Mouse (Mus musculus) CH12.LX (cell line): ENCODE measurements around the gene Tmem117. TPM values are rescaled to one million over a fixed set of nuclear protein-coding genes. Genes with fewer than 3 reads are reported as not detected.

ENCODE experiments used
- DNase-seq: peaks from one replicate; pipeline ENCODE4 v3.0.0-alpha.2; 2013; ENCODE audit errors: extremely low read depth
- H3K27ac ChIP-seq: 2 replicates; pipeline ENCODE4 v1.5.1; 2012; ENCODE audit warnings: low read depth, mild to moderate bottlenecking, control low read depth, moderate library complexity; ENCODE audit not compliant: insufficient read depth
- H3K27me3 ChIP-seq: replicated peaks from 2 replicates; pipeline ENCODE3; 2012; ENCODE audit warnings: inconsistent platforms
- H3K36me3 ChIP-seq, 2 experiments: replicated peaks in 1 of 2; 2 replicates each; pipeline versions ENCODE3 to v1.6.1; 2012; ENCODE audit warnings: inconsistent platforms in 1 of 2, low read length in 1 of 2, mild to moderate bottlenecking in 1 of 2, mixed read lengths in 1 of 2, moderate library complexity in 1 of 2; ENCODE audit not compliant: control insufficient read depth in 1 of 2, insufficient read depth in 1 of 2
- H3K4me1 ChIP-seq, 2 experiments: 2 replicates each; pipeline ENCODE4 v1.6.1; 2012; ENCODE audit warnings: inconsistent platforms in 1 of 2, moderate library complexity in 1 of 2; ENCODE audit not compliant: insufficient read depth in 2 of 2, control insufficient read depth in 1 of 2
- H3K4me2 ChIP-seq: 2 replicates; pipeline ENCODE4 v1.6.1; 2012; ENCODE audit warnings: low read depth, mild to moderate bottlenecking, control low read depth; ENCODE audit not compliant: poor library complexity, insufficient read depth, severe bottlenecking
- H3K4me3 ChIP-seq, 3 experiments: fragments of 150-350 bp in 1 of 3; sonication (generic) in 1 of 3; replicated peaks in 1 of 3; 2 replicates each; pipeline versions ENCODE3 to v1.5.1; 2011 to 2012; ENCODE audit warnings: low read depth in 2 of 3, low read length in 2 of 3, mild to moderate bottlenecking in 2 of 3, moderate library complexity in 2 of 3, control low read depth in 1 of 3, improper control_type of control experiment in 1 of 3, inconsistent platforms in 1 of 3, mixed read lengths in 1 of 3; ENCODE audit not compliant: poor library complexity in 1 of 3
- H3K79me2 ChIP-seq: replicated peaks from 2 replicates; pipeline ENCODE4 v1.6.1; 2012; ENCODE audit warnings: mild to moderate bottlenecking, moderate library complexity; ENCODE audit not compliant: control insufficient read depth, poor library complexity, insufficient read depth, severe bottlenecking; ENCODE audit errors: extremely low read depth
- H3K9ac ChIP-seq: 2 replicates; pipeline ENCODE4 v1.6.1; 2012; ENCODE audit warnings: low read depth, mild to moderate bottlenecking, control low read depth, moderate library complexity; ENCODE audit not compliant: insufficient read depth
- H3K9me3 ChIP-seq: replicated peaks from 2 replicates; pipeline ENCODE3; 2012; ENCODE audit warnings: low read length, inconsistent platforms, mixed read lengths
- CHD1 ChIP-seq: IDR thresholded peaks from 2 replicates; pipeline ENCODE4 v1.6.1; 2012; ENCODE audit warnings: low read depth, low read length, improper control_type of control experiment, inconsistent platforms
- CHD2 ChIP-seq: IDR thresholded peaks from 2 replicates; pipeline ENCODE4 v1.6.1; 2011; ENCODE audit warnings: low read length, improper control_type of control experiment
- CTCF ChIP-seq, 2 experiments: IDR thresholded peaks in 1 of 2; conservative IDR thresholded peaks in 1 of 2; 2 replicates each; pipeline ENCODE4 v1.5.1; 2011 to 2012; ENCODE audit warnings: low read depth in 2 of 2, low read length in 2 of 2, improper control_type of control experiment in 1 of 2, inconsistent platforms in 1 of 2, mild to moderate bottlenecking in 1 of 2, moderate library complexity in 1 of 2
- ELF1 ChIP-seq: IDR thresholded peaks from 2 replicates; pipeline ENCODE4 v1.6.1; 2014; ENCODE audit warnings: low read depth, mild to moderate bottlenecking, inconsistent platforms, low read length, improper control_type of control experiment
- GABPA ChIP-seq: IDR thresholded peaks from 2 replicates; pipeline ENCODE4 v1.6.1; 2012; ENCODE audit warnings: low read depth, low read length, improper control_type of control experiment, inconsistent platforms; ENCODE audit not compliant: insufficient replicate concordance
- HCFC1 ChIP-seq: IDR thresholded peaks from 2 replicates; pipeline ENCODE4 v1.6.1; 2012; ENCODE audit warnings: low read depth, mild to moderate bottlenecking, inconsistent platforms, low read length, improper control_type of control experiment
- JUN ChIP-seq: IDR thresholded peaks from 2 replicates; pipeline ENCODE4 v1.6.1; 2011; ENCODE audit warnings: low read depth, mild to moderate bottlenecking, low read length, improper control_type of control experiment, moderate library complexity; ENCODE audit not compliant: insufficient read depth
- MAX ChIP-seq: IDR thresholded peaks from 2 replicates; pipeline ENCODE4 v1.6.1; 2011; ENCODE audit warnings: low read length, improper control_type of control experiment
- MAZ ChIP-seq: IDR thresholded peaks from 2 replicates; pipeline ENCODE4 v1.6.1; 2012; ENCODE audit warnings: low read depth, mild to moderate bottlenecking, inconsistent platforms, low read length, improper control_type of control experiment, moderate library complexity
- MXI1 ChIP-seq: IDR thresholded peaks from 2 replicates; pipeline ENCODE4 v1.6.1; 2011; ENCODE audit warnings: mild to moderate bottlenecking, low read depth, low read length, improper control_type of control experiment
- MYC ChIP-seq: IDR thresholded peaks from 2 replicates; pipeline ENCODE4 v1.6.1; 2011; ENCODE audit warnings: low read depth, mild to moderate bottlenecking, improper control_type of control experiment, low read length
- POLR2A ChIP-seq: IDR thresholded peaks from 2 replicates; pipeline ENCODE4 v1.6.1; 2011; ENCODE audit warnings: low read depth, mild to moderate bottlenecking, improper control_type of control experiment, low read length
- POLR2AphosphoS2 ChIP-seq: IDR thresholded peaks from 2 replicates; pipeline ENCODE4 v1.6.1; 2011; ENCODE audit warnings: low read depth, low read length, improper control_type of control experiment
- RAD21 ChIP-seq: IDR thresholded peaks from 2 replicates; pipeline ENCODE4 v1.6.1; 2011; ENCODE audit warnings: low read depth, mild to moderate bottlenecking, low read length, improper control_type of control experiment, moderate library complexity
- SIN3A ChIP-seq: IDR thresholded peaks from 2 replicates; pipeline ENCODE4 v1.6.1; 2012; ENCODE audit warnings: low read length, improper control_type of control experiment, inconsistent platforms
- SMC3 ChIP-seq: IDR thresholded peaks from 2 replicates; pipeline ENCODE4 v1.6.1; 2011; ENCODE audit warnings: low read depth, low read length, improper control_type of control experiment
- TCF12 ChIP-seq: IDR thresholded peaks from 2 replicates; pipeline ENCODE4 v1.6.1; 2014; ENCODE audit warnings: low read depth, mild to moderate bottlenecking, inconsistent platforms, low read length, improper control_type of control experiment
- UBTF ChIP-seq: IDR thresholded peaks from 2 replicates; pipeline ENCODE4 v1.6.1; 2012; ENCODE audit warnings: low read depth, mild to moderate bottlenecking, inconsistent platforms, low read length, improper control_type of control experiment, moderate library complexity
- USF2 ChIP-seq: conservative IDR thresholded peaks from 2 replicates; pipeline ENCODE4 v1.6.1; 2011; ENCODE audit warnings: low read depth, low read length, improper control_type of control experiment
- ZMIZ1 ChIP-seq: IDR thresholded peaks from 2 replicates; pipeline ENCODE4 v1.6.1; 2012; ENCODE audit warnings: low read depth, mild to moderate bottlenecking, inconsistent platforms, low read length, improper control_type of control experiment
- dilution Hi-C: fragments of 300-500 bp; cut with MboI; formaldehyde crosslinking; loops from 2 replicates; pipeline ENCODE4 v1.14.3; 2020; ENCODE audit warnings: low sequenced_read_pairs; ENCODE audit not compliant: extremely low pct_unique_long_range_greater_than_20kb, extremely low pct_ligation_motif_present
- in situ Hi-C: fragments of 300-500 bp; cut with MboI; formaldehyde crosslinking; loops from 3 replicates; pipeline ENCODE4 v1.14.3; 2019; ENCODE audit warnings: low sequenced_read_pairs, low pct_ligation_motif_present, low pct_unique_long_range_greater_than_20kb, mixed read lengths
- polyA plus RNA-seq: library from polyadenylated mRNA; unstranded; fragments of >175 nt; gene quantifications from 2 replicates; pipeline ENCODE4 v1.2.1, GENCODE M21; 2012; ENCODE audit warnings: low read depth; ENCODE audit not compliant: insufficient read length
- total RNA-seq, 2 experiments: library from RNA; depleted of rRNA; stranded (reverse); fragments of 300-350 nt in 1 of 2; fragments of >200 nt in 1 of 2; gene quantifications; 2 replicates each; pipeline ENCODE4 v1.2.3; 2012 to 2014

Gene Tmem117
- total and polyA plus RNA-seq, 3 experiments: not detected

- Histone ChIP-seq H3K4me3 (no peak overlapping the region), H3K27ac (no peak overlapping the region), H3K36me3 (no peaks in the 10 kb centered on the region), H3K9me3 (no peaks in the 10 kb centered on the region), H3K4me2 (no peak overlapping the region), H3K79me2 (peaks cover 9% of the 10 kb centered on the region)
- dilution Hi-C loops: no loop called here
- TF ChIP-seq CHD1 (no peak), SMC3 (no peak), MAZ (no peak), USF2 (no peak), UBTF (no peak), POLR2AphosphoS2 (no peak), ZMIZ1 (no peak), CHD2 (no peak), MAX (no peak), GABPA (no peak), ELF1 (no peak)
- TF ChIP-seq, all 38 proteins: peak for 0
- Histone ChIP-seq H3K4me1 (peaks cover 7 to 16% of the 10 kb centered on the region in 2 experiments; a peak in 2 of 4 replicates), H3K9ac (no peak overlapping the region), H3K27me3 (peaks cover 1% of the 10 kb centered on the region)
- DNase-seq: no peak
- in situ Hi-C loops: loop anchor here (10.0 kb wide), 1 partner anchor 49 kb away; the partner anchor contains the start of genes Irak4 and Pus7l
Measured at GRCm38 (mm10) chr15:94593586-94593985, 35.4 kb upstream of the Tmem117 start.

GRCm38 (mm10) chr15:94600145-94600707 lies 28.8 kb upstream of the Tmem117 start:
- Histone ChIP-seq H3K4me1 (peaks cover 7 to 31% of the 10 kb centered on the region in 2 experiments; a peak in 2 of 4 replicates), H3K9ac (no peak overlapping the region), H3K27me3 (peaks cover 1% of the 10 kb centered on the region), H3K4me3 (no peak overlapping the region), H3K9me3 (no peaks in the 10 kb centered on the region), H3K36me3 (no peaks in the 10 kb centered on the region), H3K79me2 (no peaks in the 10 kb centered on the region), H3K27ac (no peak overlapping the region)
- DNase-seq: no peak
- in situ Hi-C loops (no loop called here), dilution Hi-C loops (no loop called here)
- TF ChIP-seq MAX: no peak
- TF ChIP-seq MYC: no peak
- no peak for TF ChIP-seq POLR2A
- no peak for TF ChIP-seq SIN3A
- no peak for TF ChIP-seq TCF12
- no peak for TF ChIP-seq MXI1
- TF ChIP-seq UBTF: no peak
- no peak for TF ChIP-seq MAZ
- TF ChIP-seq RAD21: no peak
- no peak for TF ChIP-seq CTCF (conservative IDR thresholded peaks at IDR 0.05 in 1 of 2, IDR thresholded peaks at IDR 0.05 in 1 of 2; ENCODE audit: low read depth in 2 of 2, low read length in 2 of 2)
- TF ChIP-seq JUN: no peak
- TF ChIP-seq HCFC1: no peak
- TF ChIP-seq CHD2: no peak
- TF ChIP-seq, all 38 proteins: peak for 0
- no peak overlapping the region for H3K4me2 ChIP-seq
